ENCODE assay signal across 9 mouse cellular contexts in genomic region chr7:45699523-45700141, GRCm38 (mm10). TPM values are rescaled to one million over a fixed set of nuclear protein-coding genes. Genes with fewer than 3 reads are reported as not detected.
A peak's percentile ranks its signal among the peaks of the same experiment; 100 is the strongest.
DNase-seq lines count a peak whose midpoint lies in the region; ATAC-seq and TF ChIP-seq lines count a peak whose summit lies in the region.
"Had no signal": no experiment of that assay in that cellular context is flagged by ENCODE, and none has a peak within 500 bp of the region (broad histone marks: within the 10 kb centered on the region; RNA-seq: fewer than 3 reads in every experiment).

Gene Car11, plus strand, starts transcription at chr7:45699843.

- H3K4me1 ChIP-seq in heart, embryonic 11.5 days (ENCODE audit: control insufficient read depth, insufficient read depth, low read length): peaks cover 18% of the 10 kb centered on the region
- peaks cover 58% of the 10 kb centered on the region for H3K4me1 ChIP-seq in G1E (ENCODE audit: insufficient read depth, low read depth, low read length)
- H3K4me1 ChIP-seq in hindbrain, embryonic 10.5 days (replicated peaks): peaks cover 53% of the 10 kb centered on the region
- H3K4me1 ChIP-seq in liver, embryonic 11.5 days (replicated peaks; ENCODE audit: control insufficient read depth, insufficient read depth, low read length): peaks cover 17% of the 10 kb centered on the region
- peaks cover 18% of the 10 kb centered on the region for H3K4me1 ChIP-seq in stomach, embryonic 16.5 days (ENCODE audit: control insufficient read depth, insufficient read depth, low read length)

- ATAC-seq in heart, embryonic 11.5 days (replicated peaks; ENCODE audit: insufficient number of reproducible peaks, low FRiP score, low TSS enrichment): no peak
- no peak for ATAC-seq in G1E (ENCODE audit: extremely low read depth, insufficient number of reproducible peaks, low FRiP score, poor library complexity, severe bottlenecking)
- no peak for ATAC-seq in liver, embryonic 11.5 days (replicated peaks; ENCODE audit: low FRiP score)
- ATAC-seq in stomach, embryonic 16.5 days (ENCODE audit: insufficient read depth, low FRiP score): no peak

- H3K9ac ChIP-seq in heart, embryonic 11.5 days (ENCODE audit: low read depth, low read length): peak within 1 kb of the TSS; percentile 54
- no peak within 1 kb of the TSS for H3K9ac ChIP-seq in liver, embryonic 11.5 days (ENCODE audit: low read depth, low read length)
- H3K9ac ChIP-seq in stomach, embryonic 16.5 days (ENCODE audit: low read length): peak within 1 kb of the TSS; percentile 54

- peaks cover 29% of the 10 kb centered on the region for H3K27me3 ChIP-seq in heart, embryonic 11.5 days (ENCODE audit: control insufficient read depth, insufficient read depth, low read length)
- H3K27me3 ChIP-seq in G1E (ENCODE audit: insufficient read depth, low read length): peaks cover 49% of the 10 kb centered on the region
- peaks cover 52% of the 10 kb centered on the region for H3K27me3 ChIP-seq in hindbrain, embryonic 10.5 days (ENCODE audit: insufficient read depth, poor library complexity, severe bottlenecking)
- peaks cover 38% of the 10 kb centered on the region for H3K27me3 ChIP-seq in liver, embryonic 11.5 days (replicated peaks; ENCODE audit: control insufficient read depth, insufficient read depth, low read length)
- H3K27me3 ChIP-seq in stomach, embryonic 16.5 days (ENCODE audit: control insufficient read depth, insufficient read depth, low read length): peaks cover 20% of the 10 kb centered on the region; the same call in 1 of the 2 replicates

- H3K4me2 ChIP-seq in heart, embryonic 11.5 days: peak within 1 kb of the TSS; percentile 84
- H3K4me2 ChIP-seq in liver, embryonic 11.5 days: peak within 1 kb of the TSS; percentile 57
- H3K4me2 ChIP-seq in stomach, embryonic 16.5 days (ENCODE audit: low read depth, low read length): peak within 1 kb of the TSS; percentile 57

- DNase-seq in heart, postnatal 25 days (ENCODE audit: low spot score): no peak
- no peak for DNase-seq in G1E (ENCODE audit: low spot score)
- DNase-seq in cerebellum, postnatal 36 days: peak; percentile 55 to 61
- no peak for DNase-seq in hindbrain, embryonic 10.5 days (ENCODE audit: low spot score)
- DNase-seq in liver, embryonic 11.5 days (ENCODE audit: low spot score): no peak
- DNase-seq in ovary, postnatal 36 days (ENCODE audit: low spot score): no peak

- intact Hi-C loops in heart, postnatal 25 days (cut with DNase I): no loop called here

- no peak within 1 kb of the TSS for H3K27ac ChIP-seq in heart, embryonic 11.5 days (ENCODE audit: low read depth, low read length)
- peak within 1 kb of the TSS; percentile 78 for H3K27ac ChIP-seq in hindbrain, embryonic 10.5 days
- no peak within 1 kb of the TSS for H3K27ac ChIP-seq in liver, embryonic 11.5 days (ENCODE audit: low read depth, low read length)
- no peak within 1 kb of the TSS for H3K27ac ChIP-seq in stomach, embryonic 16.5 days (ENCODE audit: low read length)
- H3K27ac ChIP-seq: macrophage had no signal

- WGBS in heart, embryonic 11.5 days (ENCODE audit: insufficient replicate concordance): 2% methylated on average over 36 of the region's 36 CpGs
- WGBS in hindbrain, embryonic 10.5 days: under 1% methylated on average over 36 of the region's 36 CpGs
- 4% methylated on average over 36 of the region's 36 CpGs for WGBS in liver, embryonic 11.5 days
- 2% methylated on average over 36 of the region's 36 CpGs for WGBS in stomach, embryonic 16.5 days

- no peaks in the 10 kb centered on the region for H3K36me3 ChIP-seq in heart, embryonic 11.5 days (ENCODE audit: control insufficient read depth, insufficient read depth, low read length)
- no peaks in the 10 kb centered on the region for H3K36me3 ChIP-seq in G1E (replicated peaks)
- no peaks in the 10 kb centered on the region for H3K36me3 ChIP-seq in hindbrain, embryonic 10.5 days
- H3K36me3 ChIP-seq in liver, embryonic 11.5 days (ENCODE audit: control insufficient read depth, insufficient read depth, low read length): no peaks in the 10 kb centered on the region
- H3K36me3 ChIP-seq in stomach, embryonic 16.5 days (ENCODE audit: control insufficient read depth, insufficient read depth, low read length): no peaks in the 10 kb centered on the region

- peak within 1 kb of the TSS; percentile 46 for H3K4me3 ChIP-seq in heart, embryonic 11.5 days (ENCODE audit: low read depth, low read length)
- H3K4me3 ChIP-seq in G1E (ENCODE audit: low read depth, low read length): peak within 1 kb of the TSS; percentile 38; the same call in 1 of the 2 replicates
- peak within 1 kb of the TSS; percentile 56 for H3K4me3 ChIP-seq in hindbrain, embryonic 10.5 days
- peak within 1 kb of the TSS; percentile 39 for H3K4me3 ChIP-seq in liver, embryonic 11.5 days (ENCODE audit: low read depth, low read length)
- H3K4me3 ChIP-seq in stomach, embryonic 16.5 days (replicated peaks; ENCODE audit: low read length): peak within 1 kb of the TSS; percentile 40

- no peak for TF ChIP-seq CTCF in G1E (IDR thresholded peaks at IDR 0.05; ENCODE audit: low read depth, low read length)

- H3K9me3 ChIP-seq in heart, embryonic 11.5 days (replicated peaks; ENCODE audit: control insufficient read depth, low read length): no peaks in the 10 kb centered on the region
- no peaks in the 10 kb centered on the region for H3K9me3 ChIP-seq in G1E (replicated peaks)
- no peaks in the 10 kb centered on the region for H3K9me3 ChIP-seq in hindbrain, embryonic 10.5 days
- H3K9me3 ChIP-seq in liver, embryonic 11.5 days (ENCODE audit: control insufficient read depth, low read length): no peaks in the 10 kb centered on the region
- no peaks in the 10 kb centered on the region for H3K9me3 ChIP-seq in stomach, embryonic 16.5 days (replicated peaks; ENCODE audit: control insufficient read depth, low read length)

RNA-seq across cellular contexts. Expression of gene Car11, which starts in this region (rescaled TPM):
- polyA plus RNA-seq in heart, embryonic 11.5 days (2014; fragmentation: Nextera tagmentation; extraction: Ambion mirVana): 3.3 and 5.5 TPM in 2 replicates
- 1 to 10 TPM; 2.5 to 3.8 TPM for total RNA-seq in heart, postnatal 25 days (2021)
- total RNA-seq in G1E (2014; fragmentation: Nextera tagmentation): 0.92 and 3.5 TPM in 2 replicates
- total RNA-seq in G1E (2017): 0.16 and 0.58 TPM in 2 replicates
- polyA plus RNA-seq in G1E (2012): 0.63 and 0.78 TPM in 2 replicates
- 8.3 and 13.0 TPM in 2 replicates for polyA plus RNA-seq in hindbrain, embryonic 10.5 days (2016; fragmentation: Nextera tagmentation; extraction: Ambion mirVana)
- polyA plus RNA-seq in liver, embryonic 11.5 days (2014; fragmentation: Nextera tagmentation; extraction: Ambion mirVana): 1.0 and 1.2 TPM in 2 replicates
- 8.4 and 9.8 TPM in 2 replicates for polyA plus RNA-seq in stomach, embryonic 16.5 days (2015; fragmentation: Nextera tagmentation; extraction: Ambion mirVana)

Comparison
In these comparisons a context has a peak if more than half of its experiments do, and no peak if none do; other contexts are left out.
1. DNase-seq: peak in cerebellum, postnatal 36 days (2 of 2); none in heart, postnatal 25 days (single experiment), G1E (single experiment), hindbrain, embryonic 10.5 days (single experiment), liver, embryonic 11.5 days (single experiment) and ovary, postnatal 36 days (single experiment).
2. Peak in every context shown above with its lines, with median percentiles within 50 percentile points of each other: H3K4me2 ChIP-seq and H3K4me3 ChIP-seq.